Mouse (Mus musculus): Measurements from ENCODE around the gene Pitpnm2.

Pitpnm2 gene

GRCm38 (mm10) chr5:124201564-124201963, 48.0 kb downstream of the Pitpnm2 start:
- no peak for DNase-seq (ENCODE audit: low spot score)

GRCm38 (mm10) chr5:124200844-124201243, 48.7 kb downstream of the Pitpnm2 start:
- DNase-seq (ENCODE audit: low spot score) = no peak

GRCm38 (mm10) chr5:124199168-124199567, 50.4 kb downstream of the Pitpnm2 start:
- DNase-seq (ENCODE audit: low spot score) = no peak

- DNase-seq (ENCODE audit: low spot score) = no peak
Measured at GRCm38 (mm10) chr5:124198473-124198872, 51.1 kb downstream of the Pitpnm2 start.

- DNase-seq (ENCODE audit: low spot score) = no peak
Measured at GRCm38 (mm10) chr5:124196082-124196481, 53.5 kb downstream of the Pitpnm2 start.

- no peak for DNase-seq (ENCODE audit: low spot score)
Measured at GRCm38 (mm10) chr5:124194386-124195084, 55.0 kb downstream of the Pitpnm2 start.

GRCm38 (mm10) chr5:124193286-124194112, 56.1 kb downstream of the Pitpnm2 start:
- DNase-seq (ENCODE audit: low spot score) = no peak

GRCm38 (mm10) chr5:124192726-124193285, 56.8 kb downstream of the Pitpnm2 start:
- DNase-seq (ENCODE audit: low spot score) = no peak

GRCm38 (mm10) chr5:124192251-124192710, 57.3 kb downstream of the Pitpnm2 start:
- no peak for DNase-seq (ENCODE audit: low spot score)

GRCm38 (mm10) chr5:124190146-124190870, 59.3 kb downstream of the Pitpnm2 start:
- DNase-seq (ENCODE audit: low spot score) = no peak

- no peak for DNase-seq (ENCODE audit: low spot score)
Measured at GRCm38 (mm10) chr5:124189572-124189981, 60.0 kb downstream of the Pitpnm2 start.

GRCm38 (mm10) chr5:124187508-124188311, 61.9 kb downstream of the Pitpnm2 start:
- DNase-seq (ENCODE audit: low spot score) = no peak

- DNase-seq (ENCODE audit: low spot score) = no peak
Measured at GRCm38 (mm10) chr5:124186981-124187507, 62.5 kb downstream of the Pitpnm2 start.

- DNase-seq (ENCODE audit: low spot score) = no peak
Measured at GRCm38 (mm10) chr5:124186465-124186854, 63.1 kb downstream of the Pitpnm2 start.

- no peak for DNase-seq (ENCODE audit: low spot score)
Measured at GRCm38 (mm10) chr5:124185706-124186464, 63.7 kb downstream of the Pitpnm2 start.

- DNase-seq (ENCODE audit: low spot score) = no peak
Measured at GRCm38 (mm10) chr5:124184898-124185701, 64.5 kb downstream of the Pitpnm2 start.

- DNase-seq (ENCODE audit: low spot score) = no peak
Measured at GRCm38 (mm10) chr5:124184191-124184590, 65.4 kb downstream of the Pitpnm2 start.

GRCm38 (mm10) chr5:124182642-124183041, 66.9 kb downstream of the Pitpnm2 start:
- no peak for DNase-seq (ENCODE audit: low spot score)

GRCm38 (mm10) chr5:124182097-124182496, 67.5 kb downstream of the Pitpnm2 start:
- DNase-seq (ENCODE audit: low spot score) = no peak
